In genomic region chr1:38012104-38012503, GRCm38 (mm10) we compare ENCODE assay signal across 19 mouse cellular contexts. TPM values are rescaled to one million over a fixed set of nuclear protein-coding genes. Genes with fewer than 3 reads are reported as not detected.
DNase-seq lines count a peak whose midpoint lies in the region; ATAC-seq and TF ChIP-seq lines count a peak whose summit lies in the region.
"Had no signal": no experiment of that assay in that cellular context is flagged by ENCODE, and none has a peak within 500 bp of the region (broad histone marks: within the 10 kb centered on the region; RNA-seq: fewer than 3 reads in every experiment).

No protein-coding gene starts in this region.

- TF ChIP-seq CTCF in kidney, adult 2 months (conservative IDR thresholded peaks at IDR 0.05; ENCODE audit: insufficient read depth, insufficient read length, low read depth, low read length): no peak
- no peak for TF ChIP-seq CTCF in bone marrow macrophage, adult 2 months (IDR thresholded peaks at IDR 0.05; ENCODE audit: low read depth, low read length)

- peak overlapping the region; percentile 15 for H3K9ac ChIP-seq in liver, embryonic 16.5 days (ENCODE audit: low read depth, low read length)
- H3K9ac ChIP-seq: forebrain, postnatal 0 days; lung, embryonic 14.5 days had no signal

- H3K9me3 ChIP-seq in liver, embryonic 16.5 days (replicated peaks; ENCODE audit: control insufficient read depth, low read length): no peaks in the 10 kb centered on the region
- no peaks in the 10 kb centered on the region for H3K9me3 ChIP-seq in forebrain, embryonic 10.5 days

- no peak overlapping the region for H3K27ac ChIP-seq in kidney, adult 2 months (ENCODE audit: insufficient read depth, low read depth, low read length)
- peak overlapping the region; percentile 31 for H3K27ac ChIP-seq in bone marrow macrophage, adult 2 months (ENCODE audit: insufficient read depth, low read depth, low read length)
- H3K27ac ChIP-seq in liver, embryonic 16.5 days (ENCODE audit: low read length): peak overlapping the region; percentile 94
- no peak overlapping the region for H3K27ac ChIP-seq in forebrain, embryonic 10.5 days

- peak overlapping the region; percentile 58 for H3K4me2 ChIP-seq in liver, embryonic 16.5 days (ENCODE audit: low read depth, low read length)
- H3K4me2 ChIP-seq: lung, embryonic 14.5 days had no signal

- no peaks in the 10 kb centered on the region for H3K4me1 ChIP-seq in kidney, adult 2 months (ENCODE audit: control insufficient read depth, insufficient read depth, low read length)
- peaks cover 15% of the 10 kb centered on the region for H3K4me1 ChIP-seq in bone marrow macrophage, adult 2 months (ENCODE audit: control insufficient read depth, insufficient read depth, low read length)
- H3K4me1 ChIP-seq in liver, embryonic 16.5 days (ENCODE audit: control insufficient read depth, low read depth, low read length): peaks cover 64% of the 10 kb centered on the region
- no peaks in the 10 kb centered on the region for H3K4me1 ChIP-seq in forebrain, embryonic 10.5 days

- ATAC-seq in liver, embryonic 16.5 days (ENCODE audit: low read depth): 0 out of 2 replicates have a peak, but pooled peaks have one; percentile 6
- ATAC-seq: forebrain, postnatal 0 days; inflammation-experienced regulatory T-cells, adult 6 months had no signal

- DNase-seq in kidney, adult 2 months: peak; percentile 11
- DNase-seq in kidney, adult 11 months: no peak
- DNase-seq in A20 (ENCODE audit: low read depth, low spot score): peak; percentile 76
- no peak for DNase-seq in adrenal gland, adult 2 months
- DNase-seq in left cerebral cortex, postnatal 14 days (ENCODE audit: low spot score in 2 of 2): no peak
- no peak for DNase-seq in forebrain, embryonic 10.5 days (ENCODE audit: extremely low spot score, low spot score)
- DNase-seq: adrenal gland, adult 8-10 months; forebrain, postnatal 0 days; gastrocnemius, postnatal 10 days; kidney, postnatal 14 days; lung, embryonic 14.5 days had no signal

- no peaks in the 10 kb centered on the region for H3K27me3 ChIP-seq in kidney, adult 2 months (replicated peaks; ENCODE audit: control insufficient read depth, insufficient read depth, low read length)
- H3K27me3 ChIP-seq in liver, embryonic 16.5 days (ENCODE audit: control insufficient read depth, insufficient read depth, low read depth, low read length): no peaks in the 10 kb centered on the region
- H3K27me3 ChIP-seq in forebrain, embryonic 10.5 days (ENCODE audit: poor library complexity, severe bottlenecking): no peaks in the 10 kb centered on the region

- TF ChIP-seq POLR2A in kidney, adult 2 months (IDR thresholded peaks at IDR 0.05; ENCODE audit: low read depth, low read length): no peak
- TF ChIP-seq POLR2A in bone marrow macrophage, adult 2 months (IDR thresholded peaks at IDR 0.05; ENCODE audit: borderline replicate concordance, low read depth, low read length): no peak

- WGBS in kidney, adult 2 months: 82% methylated on average over 3 of the region's 3 CpGs
- WGBS in liver, embryonic 16.5 days (ENCODE audit: insufficient replicate concordance): 32% methylated on average over 3 of the region's 3 CpGs
- 91% methylated on average over 3 of the region's 3 CpGs for WGBS in forebrain, embryonic 10.5 days

- intact Hi-C loops in left cerebral cortex, postnatal 14 days (cut with DNase I): no loop called here

- no peaks in the 10 kb centered on the region for H3K36me3 ChIP-seq in kidney, adult 2 months (ENCODE audit: control insufficient read depth, insufficient read depth, low read length)
- no peaks in the 10 kb centered on the region for H3K36me3 ChIP-seq in liver, embryonic 16.5 days (ENCODE audit: control insufficient read depth, insufficient read depth)
- no peaks in the 10 kb centered on the region for H3K36me3 ChIP-seq in forebrain, embryonic 10.5 days (replicated peaks)

- no peak overlapping the region for H3K4me3 ChIP-seq in kidney, adult 2 months (ENCODE audit: insufficient read depth, low read depth, low read length)
- no peak overlapping the region for H3K4me3 ChIP-seq in bone marrow macrophage, adult 2 months (ENCODE audit: insufficient read depth, low read length)
- peak overlapping the region; percentile 1; the same call in 1 of the 2 replicates for H3K4me3 ChIP-seq in liver, embryonic 16.5 days (ENCODE audit: low read depth, low read length)
- no peak overlapping the region for H3K4me3 ChIP-seq in forebrain, embryonic 10.5 days

RNA-seq across cellular contexts. Expression of gene Eif5b, which starts 14.3 kb away (rescaled TPM):
- polyA plus RNA-seq in kidney, adult 2 months (2012; rRNA removed): 7.1 TPM in 2 replicates
- 54.2 and 58.2 TPM in 2 replicates for polyA plus RNA-seq in bone marrow macrophage, adult 2 months (2012; ENCODE audit: insufficient read depth, insufficient read length, missing spikeins)
- 13.1 and 14.7 TPM in 2 replicates for polyA plus RNA-seq in liver, embryonic 16.5 days (2015; fragmentation: Nextera tagmentation; extraction: Ambion mirVana)
- total RNA-seq in adrenal gland, adult 2 months (2021): 10 to 100 TPM; 43.0 to 48.3 TPM
- 1.1 and 1.5 TPM in 2 replicates for polyA plus RNA-seq in adrenal gland, adult 2 months (2012; rRNA removed)
- 10 to 100 TPM; 34.6 to 34.7 TPM for total RNA-seq in left cerebral cortex, postnatal 14 days (2021)
- 28.4 and 28.5 TPM in 2 replicates for polyA plus RNA-seq in forebrain, embryonic 10.5 days (2016; fragmentation: Nextera tagmentation; extraction: Ambion mirVana)

RNA-seq across cellular contexts. Expression of gene Txndc9, which starts 14.4 kb away (rescaled TPM):
- 8.9 and 13.1 TPM in 2 replicates for polyA plus RNA-seq in kidney, adult 2 months (2012; rRNA removed)
- 81.8 and 82.9 TPM in 2 replicates for polyA plus RNA-seq in bone marrow macrophage, adult 2 months (2012; ENCODE audit: insufficient read depth, insufficient read length, missing spikeins)
- polyA plus RNA-seq in liver, embryonic 16.5 days (2015; fragmentation: Nextera tagmentation; extraction: Ambion mirVana): 52.9 and 61.3 TPM in 2 replicates
- total RNA-seq in adrenal gland, adult 2 months (2021): 10 to 100 TPM; 67.1 to 84.1 TPM
- 2.3 and 2.8 TPM in 2 replicates for polyA plus RNA-seq in adrenal gland, adult 2 months (2012; rRNA removed)
- 10 to 100 TPM; 54.8 to 59.9 TPM for total RNA-seq in left cerebral cortex, postnatal 14 days (2021)
- polyA plus RNA-seq in forebrain, embryonic 10.5 days (2016; fragmentation: Nextera tagmentation; extraction: Ambion mirVana): 134 and 140 TPM in 2 replicates

RNA-seq across cellular contexts. Expression of gene Lyg1, which starts 54.5 kb away (rescaled TPM):
- polyA plus RNA-seq in kidney, adult 2 months (2012; rRNA removed): not detected in 2 replicates
- not detected in 2 replicates for polyA plus RNA-seq in bone marrow macrophage, adult 2 months (2012; ENCODE audit: insufficient read depth, insufficient read length, missing spikeins)
- not detected in 2 replicates for polyA plus RNA-seq in liver, embryonic 16.5 days (2015; fragmentation: Nextera tagmentation; extraction: Ambion mirVana)
- total RNA-seq in adrenal gland, adult 2 months (2021): not detected
- not detected in 2 replicates for polyA plus RNA-seq in adrenal gland, adult 2 months (2012; rRNA removed)
- total RNA-seq in left cerebral cortex, postnatal 14 days (2021): not detected
- not detected in 2 replicates for polyA plus RNA-seq in forebrain, embryonic 10.5 days (2016; fragmentation: Nextera tagmentation; extraction: Ambion mirVana)
- total RNA-seq: adrenal gland, adult 8-10 months; forebrain, postnatal 0 days; gastrocnemius, postnatal 10 days; left cerebral cortex, postnatal 10 days; midbrain, postnatal 0 days had no signal
- polyA plus RNA-seq: cortical plate, adult 2 months; forebrain, postnatal 0 days; heart, postnatal 0 days; inflammation-experienced regulatory T-cells, adult 6 months; lung, embryonic 14.5 days; midbrain, postnatal 0 days; neural tube, embryonic 14.5 days had no signal

Comparison
In these comparisons a context has a peak if more than half of its experiments do, and no peak if none do; other contexts are left out.
1. DNase-seq: peak in kidney, adult 2 months (single experiment) and A20 (single experiment); none in kidney, adult 11 months (single experiment), adrenal gland, adult 2 months (single experiment), left cerebral cortex, postnatal 14 days (0 of 2) and forebrain, embryonic 10.5 days (single experiment).
2. H3K27ac ChIP-seq: peak in bone marrow macrophage, adult 2 months (single experiment) and liver, embryonic 16.5 days (single experiment); none in kidney, adult 2 months (single experiment) and forebrain, embryonic 10.5 days (single experiment).